Mouse (Mus musculus) MEL (cell line): ENCODE data around the gene Lifr. TPM values are rescaled to one million over a fixed set of nuclear protein-coding genes. Genes with fewer than 3 reads are reported as not detected.

ENCODE experiments used
- DNase-seq: peaks from one replicate; pipeline ENCODE4 v3.0.0; 2011; ENCODE audit warnings: low read depth, low spot score
- H3K27ac ChIP-seq: 2 replicates; pipeline ENCODE4 v1.5.1; 2012; ENCODE audit warnings: low read depth, mild to moderate bottlenecking, control low read depth, low read length, moderate library complexity; ENCODE audit not compliant: control insufficient read depth
- H3K27me3 ChIP-seq, 2 experiments: fragments of 150-350 bp in 1 of 2; sonication (generic) in 1 of 2; 2 replicates each; pipeline ENCODE4 v1.6.1; 2012; ENCODE audit warnings: low read length in 2 of 2, mild to moderate bottlenecking in 2 of 2, improper control_type of control experiment in 1 of 2, moderate library complexity in 1 of 2; ENCODE audit not compliant: insufficient read depth in 2 of 2, control insufficient read depth in 1 of 2
- H3K36me3 ChIP-seq, 2 experiments: 2 replicates each; pipeline ENCODE4 v1.6.1; 2012 to 2014; ENCODE audit warnings: low read length in 2 of 2, improper control_type of control experiment in 1 of 2, inconsistent platforms in 1 of 2, mild to moderate bottlenecking in 1 of 2; ENCODE audit not compliant: insufficient read depth in 2 of 2, control insufficient read depth in 1 of 2
- H3K4me1 ChIP-seq, 2 experiments: fragments of 150-350 bp in 1 of 2; sonication (generic) in 1 of 2; 2 replicates each; pipeline ENCODE4 v1.6.1; 2012; ENCODE audit warnings: low read length in 2 of 2, improper control_type of control experiment in 1 of 2, mild to moderate bottlenecking in 1 of 2; ENCODE audit not compliant: insufficient read depth in 2 of 2, control insufficient read depth in 1 of 2
- H3K4me3 ChIP-seq, 2 experiments: fragments of 150-350 bp in 1 of 2; sonication (generic) in 1 of 2; 2 replicates each; pipeline ENCODE4 v1.5.1; 2012; ENCODE audit warnings: low read depth in 2 of 2, low read length in 2 of 2, mild to moderate bottlenecking in 2 of 2, moderate library complexity in 2 of 2, control low read depth in 1 of 2, improper control_type of control experiment in 1 of 2; ENCODE audit not compliant: control insufficient read depth in 1 of 2, insufficient read depth in 1 of 2
- H3K79me2 ChIP-seq: 2 replicates; pipeline ENCODE4 v1.6.1; 2012; ENCODE audit warnings: mild to moderate bottlenecking, low read length, moderate library complexity; ENCODE audit not compliant: control insufficient read depth, poor library complexity, insufficient read depth
- H3K9ac ChIP-seq: 2 replicates; pipeline ENCODE4 v1.6.1; 2012; ENCODE audit warnings: low read depth, mild to moderate bottlenecking, control low read depth, low read length, moderate library complexity; ENCODE audit not compliant: control insufficient read depth, poor library complexity, severe bottlenecking
- H3K9me3 ChIP-seq: fragments of 150-350 bp; sonication (generic); replicated peaks from 2 replicates; pipeline ENCODE4 v1.6.1; 2012; ENCODE audit warnings: mild to moderate bottlenecking, low read length, improper control_type of control experiment, moderate library complexity; ENCODE audit not compliant: insufficient read depth
- BHLHE40 ChIP-seq: IDR thresholded peaks from 2 replicates; pipeline ENCODE4 v1.6.1; 2012; ENCODE audit warnings: low read depth, mild to moderate bottlenecking, inconsistent platforms, low read length, improper control_type of control experiment, borderline replicate concordance
- CHD1 ChIP-seq: IDR thresholded peaks from 2 replicates; pipeline ENCODE4 v1.6.1; 2012; ENCODE audit warnings: low read depth, mild to moderate bottlenecking, inconsistent platforms, low read length, improper control_type of control experiment
- CHD2 ChIP-seq: IDR thresholded peaks from 2 replicates; pipeline ENCODE4 v1.6.1; 2011; ENCODE audit warnings: low read length, improper control_type of control experiment
- CTCF ChIP-seq, 3 experiments: IDR thresholded peaks in 2 of 3; conservative IDR thresholded peaks in 1 of 3; 2 replicates each; pipeline ENCODE4 v1.5.1; 2011 to 2012; ENCODE audit warnings: low read length in 3 of 3, low read depth in 2 of 3, mild to moderate bottlenecking in 2 of 3, improper control_type of control experiment in 1 of 3, inconsistent platforms in 1 of 3, mixed read lengths in 1 of 3, moderate library complexity in 1 of 3; ENCODE audit not compliant: control insufficient read depth in 1 of 3, insufficient read depth in 1 of 3, poor library complexity in 1 of 3, severe bottlenecking in 1 of 3
- E2F4 ChIP-seq: IDR thresholded peaks from 2 replicates; pipeline ENCODE4 v1.6.1; 2011; ENCODE audit warnings: low read depth, low read length, improper control_type of control experiment, borderline replicate concordance
- GATA1 ChIP-seq: IDR thresholded peaks from 2 replicates; pipeline ENCODE4 v1.6.1; 2011; ENCODE audit warnings: low read depth, low read length, improper control_type of control experiment
- HCFC1 ChIP-seq: IDR thresholded peaks from 2 replicates; pipeline ENCODE4 v1.6.1; 2012; ENCODE audit warnings: low read depth, mild to moderate bottlenecking, inconsistent platforms, low read length, improper control_type of control experiment, moderate library complexity
- MAFK ChIP-seq: IDR thresholded peaks from 2 replicates; pipeline ENCODE4 v1.6.1; 2011; ENCODE audit warnings: low read depth, mild to moderate bottlenecking, low read length, improper control_type of control experiment, borderline replicate concordance
- MAX ChIP-seq: IDR thresholded peaks from 2 replicates; pipeline ENCODE4 v1.6.1; 2011; ENCODE audit warnings: low read length, improper control_type of control experiment
- MXI1 ChIP-seq: IDR thresholded peaks from 2 replicates; pipeline ENCODE4 v1.6.1; 2011; ENCODE audit warnings: mild to moderate bottlenecking, low read depth, low read length, improper control_type of control experiment
- NELFE ChIP-seq: IDR thresholded peaks from 2 replicates; pipeline ENCODE4 v1.6.1; 2011; ENCODE audit warnings: low read depth, low read length, improper control_type of control experiment
- NRF1 ChIP-seq: IDR thresholded peaks from 2 replicates; pipeline ENCODE4 v1.6.1; 2014; ENCODE audit warnings: low read depth, mild to moderate bottlenecking, inconsistent platforms, low read length, improper control_type of control experiment, moderate library complexity; ENCODE audit not compliant: poor library complexity, insufficient read depth, severe bottlenecking
- POLR2A ChIP-seq, 2 experiments: IDR thresholded peaks; 2 replicates each; pipeline ENCODE4 v1.6.1; 2011 to 2012; ENCODE audit warnings: low read length in 2 of 2, mild to moderate bottlenecking in 2 of 2, control low read depth in 1 of 2, improper control_type of control experiment in 1 of 2, low read depth in 1 of 2, moderate library complexity in 1 of 2; ENCODE audit not compliant: control insufficient read depth in 1 of 2, insufficient read depth in 1 of 2, poor library complexity in 1 of 2
- RAD21 ChIP-seq: IDR thresholded peaks from 2 replicates; pipeline ENCODE4 v1.6.1; 2011; ENCODE audit warnings: mild to moderate bottlenecking, low read depth, low read length, improper control_type of control experiment
- RCOR1 ChIP-seq: IDR thresholded peaks from 2 replicates; pipeline ENCODE4 v1.6.1; 2012; ENCODE audit warnings: low read depth, mild to moderate bottlenecking, inconsistent platforms, low read length, improper control_type of control experiment
- SIN3A ChIP-seq: IDR thresholded peaks from 2 replicates; pipeline ENCODE4 v1.6.1; 2012; ENCODE audit warnings: low read length, improper control_type of control experiment, inconsistent platforms
- TBP ChIP-seq: IDR thresholded peaks from 2 replicates; pipeline ENCODE4 v1.8.0; 2011; ENCODE audit warnings: low read depth, low read length, improper control_type of control experiment
- USF1 ChIP-seq: IDR thresholded peaks from 2 replicates; pipeline ENCODE4 v1.6.1; 2014; ENCODE audit warnings: low read depth, mild to moderate bottlenecking, inconsistent platforms, low read length, improper control_type of control experiment, moderate library complexity
- ZC3H11A ChIP-seq: IDR thresholded peaks from 2 replicates; pipeline ENCODE4 v1.6.1; 2012; ENCODE audit warnings: low read depth, mild to moderate bottlenecking, inconsistent platforms, low read length, improper control_type of control experiment
- ZMIZ1 ChIP-seq: IDR thresholded peaks from 2 replicates; pipeline ENCODE4 v1.6.1; 2012; ENCODE audit warnings: low read depth, mild to moderate bottlenecking, inconsistent platforms, low read length, improper control_type of control experiment, moderate library complexity
- ZNF384 ChIP-seq: IDR thresholded peaks from 2 replicates; pipeline ENCODE4 v1.6.1; 2012; ENCODE audit warnings: low read depth, mild to moderate bottlenecking, inconsistent platforms, low read length, improper control_type of control experiment
- polyA plus RNA-seq, 2 experiments: library from polyadenylated mRNA; stranded (reverse) in 1 of 2; unstranded in 1 of 2; fragments of >175 nt in 1 of 2; fragments of >200 nt in 1 of 2; gene quantifications; 2 replicates each; pipeline versions ENCODE4 v1.2.1 to v1.2.4; 2012; ENCODE audit warnings: low replicate concordance in 2 of 2, low read depth in 1 of 2; ENCODE audit not compliant: insufficient read length in 2 of 2, insufficient read depth in 1 of 2, missing spikeins in 1 of 2
- total RNA-seq: library from RNA; depleted of rRNA; stranded (reverse); fragments of 300-350 nt; gene quantifications from 2 replicates; pipeline ENCODE4 v1.2.3, GENCODE M21; 2012

The Lifr gene
- total and polyA plus RNA-seq, 3 experiments: not detected

- no peak overlapping the region for H3K27ac ChIP-seq
- H3K4me1 ChIP-seq: no peaks in the 10 kb centered on the region
- H3K9me3 ChIP-seq: no peaks in the 10 kb centered on the region
- H3K79me2 ChIP-seq: no peaks in the 10 kb centered on the region
- no peak for TF ChIP-seq NRF1
- no peak for TF ChIP-seq TBP
- no peak for TF ChIP-seq MXI1
- no peak for TF ChIP-seq MAX
- TF ChIP-seq SIN3A: no peak
- TF ChIP-seq RAD21: no peak
- no peak for TF ChIP-seq ZNF384
- TF ChIP-seq MAFK: no peak
- TF ChIP-seq HCFC1: no peak
- no peak for TF ChIP-seq E2F4
- no peak for TF ChIP-seq BHLHE40
- TF ChIP-seq, all 39 proteins: peak for 0
- H3K9ac ChIP-seq: no peak overlapping the region
- no peaks in the 10 kb centered on the region for H3K36me3 ChIP-seq
- H3K27me3 ChIP-seq: peaks cover 0 to 1% of the 10 kb centered on the region in 2 experiments; a peak in 1 of 4 replicates
- DNase-seq: no peak
- no peak overlapping the region for H3K4me3 ChIP-seq
These were observed 15.2 kb upstream of the Lifr start for GRCm38 (mm10) chr15:7075185-7075584.

- no peak for DNase-seq
These were observed 12.1 kb upstream of the Lifr start for GRCm38 (mm10) chr15:7078356-7078755.

GRCm38 (mm10) chr15:7079631-7080337 is 10.6 kb upstream of the Lifr start:
- no peak overlapping the region for H3K9ac ChIP-seq

More at GRCm38 (mm10) chr15:7078356-7078755, 12.1 kb upstream of the Lifr start:
- H3K4me1 ChIP-seq: no peaks in the 10 kb centered on the region
- H3K27ac ChIP-seq: no peak overlapping the region
- H3K9ac ChIP-seq: no peak overlapping the region
- TF ChIP-seq CTCF (IDR thresholded peaks at IDR 0.05 in 2 of 3, conservative IDR thresholded peaks at IDR 0.05 in 1 of 3; ENCODE audit: control insufficient read depth in 1 of 3, insufficient read depth in 1 of 3, low read depth in 2 of 3, low read length in 3 of 3, poor library complexity in 1 of 3, severe bottlenecking in 1 of 3) (no peak), POLR2A (IDR thresholded peaks at IDR 0.05; ENCODE audit: control insufficient read depth in 1 of 2, insufficient read depth in 1 of 2, low read depth in 1 of 2, low read length in 2 of 2, poor library complexity in 1 of 2) (no peak), MAX (no peak), CHD1 (no peak), HCFC1 (no peak), ZNF384 (no peak)
- peaks cover 0 to 1% of the 10 kb centered on the region in 2 experiments; a peak in 1 of 4 replicates for H3K27me3 ChIP-seq
- no peak overlapping the region for H3K4me3 ChIP-seq
- H3K36me3 ChIP-seq: no peaks in the 10 kb centered on the region
- H3K79me2 ChIP-seq: no peaks in the 10 kb centered on the region
- no peaks in the 10 kb centered on the region for H3K9me3 ChIP-seq

More at GRCm38 (mm10) chr15:7079631-7080337, 10.6 kb upstream of the Lifr start:
- Histone ChIP-seq H3K4me1 (no peaks in the 10 kb centered on the region), H3K27ac (no peak overlapping the region), H3K27me3 (no peaks in the 10 kb centered on the region; a peak in 1 of 4 replicates), H3K79me2 (no peaks in the 10 kb centered on the region), H3K4me3 (no peak overlapping the region), H3K9me3 (no peaks in the 10 kb centered on the region), H3K36me3 (no peaks in the 10 kb centered on the region)
- no peak for DNase-seq
- no peak for TF ChIP-seq GATA1
- TF ChIP-seq NRF1: no peak
- TF ChIP-seq CHD2: no peak
- no peak for TF ChIP-seq CHD1
- no peak for TF ChIP-seq MAFK
- TF ChIP-seq NELFE: no peak
- no peak for TF ChIP-seq SIN3A
- TF ChIP-seq BHLHE40: no peak
- no peak for TF ChIP-seq USF1
- TF ChIP-seq ZMIZ1: no peak
- no peak for TF ChIP-seq TBP
- TF ChIP-seq RCOR1: no peak
- no peak for TF ChIP-seq ZC3H11A
